Mouse (Mus musculus) myocyte (in vitro differentiated cells): ENCODE data around the gene Cptp.

ENCODE experiments used
- MAX ChIP-seq: IDR thresholded peaks from one replicate; pipeline ENCODE4 v1.6.1; 2011; ENCODE audit warnings: low read depth, mild to moderate bottlenecking, control low read depth
- POLR2A ChIP-seq: IDR thresholded peaks from one replicate; pipeline ENCODE4 v1.6.1; 2011; ENCODE audit warnings: low read depth, mild to moderate bottlenecking, control low read depth, moderate library complexity; ENCODE audit not compliant: insufficient read length
- TCF12 ChIP-seq: IDR thresholded peaks from one replicate; pipeline ENCODE4 v1.6.1; 2011; ENCODE audit warnings: mild to moderate bottlenecking, control low read depth; ENCODE audit not compliant: poor library complexity, insufficient read depth, severe bottlenecking

DNA sequence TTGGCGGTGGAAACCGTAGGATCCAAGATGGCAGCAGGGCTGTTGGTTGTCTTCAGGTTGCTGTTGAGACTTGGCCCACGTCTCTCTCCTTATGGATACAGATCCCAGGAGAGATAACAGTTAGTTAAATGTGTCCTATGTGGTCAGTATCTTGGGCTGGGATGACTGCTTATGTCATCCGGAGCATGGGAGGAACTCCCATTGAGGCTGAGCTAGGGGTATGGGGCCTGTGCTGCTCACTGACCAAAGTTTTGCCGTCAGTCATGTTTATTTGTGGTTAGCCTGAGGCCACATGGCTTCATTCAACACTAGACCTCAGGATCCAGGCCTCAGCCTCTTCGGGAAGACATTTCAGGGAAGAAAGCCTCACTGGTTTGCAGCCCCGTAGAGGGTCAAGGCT lies 2.2 kb upstream of the Cptp start:
- TF ChIP-seq POLR2A (no peak), TCF12 (no peak), MAX (no peak)
